Mouse (Mus musculus) urinary bladder, adult 2 months (tissue): Measurements from ENCODE around the gene Dusp5. TPM values are rescaled to one million over a fixed set of nuclear protein-coding genes. Genes with fewer than 3 reads are reported as not detected.
A peak's percentile ranks its signal among the peaks of the same experiment; 100 is the strongest.
"Not testable (repeated sequence)": the region's sequence is repeated elsewhere in the genome, so short reads cannot be mapped to it uniquely, and the experiment has no call there.

Experiments used
- DNase-seq: peaks from one replicate; pipeline ENCODE4 v3.0.0; 2022; ENCODE audit warnings: low spot score
- polyA plus RNA-seq: library from polyadenylated mRNA; depleted of rRNA; stranded (reverse); fragments of >200 nt; gene quantifications from 2 replicates; pipeline ENCODE4 v1.2.3, GENCODE M21; 2012; rRNA removed

The Dusp5 gene
- polyA plus RNA-seq = 5.6 and 7.3 TPM in 2 replicates

- DNase-seq = peak; percentile 92
These were observed at the start of gene Dusp5 for GRCm38 (mm10) chr19:53528752-53529454. Gene Dusp5, plus strand, starts transcription at chr19:53529109.

GRCm38 (mm10) chr19:53479590-53479989 is 49.3 kb upstream of the Dusp5 start:
- DNase-seq = no peak

- no peak for DNase-seq
These were observed 46.8 kb upstream of the Dusp5 start for GRCm38 (mm10) chr19:53482093-53482492.

GRCm38 (mm10) chr19:53482527-53482926 is 46.4 kb upstream of the Dusp5 start:
- no peak for DNase-seq

- DNase-seq = no peak
These were observed 44.9 kb upstream of the Dusp5 start for GRCm38 (mm10) chr19:53483984-53484383.

GRCm38 (mm10) chr19:53484918-53485317 is 44.0 kb upstream of the Dusp5 start:
- no peak for DNase-seq

GRCm38 (mm10) chr19:53489187-53489586 is 39.7 kb upstream of the Dusp5 start:
- DNase-seq = no peak

- DNase-seq = no peak
These were observed 39.0 kb upstream of the Dusp5 start for GRCm38 (mm10) chr19:53489910-53490309.

DNA sequence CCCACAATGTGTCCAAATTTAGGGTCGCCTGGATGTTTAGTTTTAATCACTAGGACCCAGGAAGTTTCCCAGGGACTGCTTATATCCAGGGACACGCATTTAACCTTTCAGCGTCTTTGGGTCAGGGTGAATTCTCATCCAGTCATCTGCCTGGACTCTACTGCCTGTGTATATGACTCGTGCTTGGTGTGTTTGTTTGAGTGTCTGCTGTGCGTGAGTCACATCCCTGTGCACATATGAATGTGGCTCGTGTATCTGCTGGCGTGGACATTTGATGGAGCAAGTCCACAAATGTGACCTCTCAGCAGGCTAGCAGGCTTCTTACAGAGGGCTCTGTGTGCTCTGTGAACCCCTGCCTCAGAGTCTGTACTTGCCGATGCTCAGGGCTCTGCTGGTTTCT is 38.0 kb upstream of the Dusp5 start:
- DNase-seq = no peak

GRCm38 (mm10) chr19:53492528-53492927 is 36.4 kb upstream of the Dusp5 start:
- DNase-seq = no peak

GRCm38 (mm10) chr19:53493866-53494265 is 35.0 kb upstream of the Dusp5 start:
- DNase-seq = no peak

GRCm38 (mm10) chr19:53497910-53498309 is 31.0 kb upstream of the Dusp5 start:
- no peak for DNase-seq

DNA sequence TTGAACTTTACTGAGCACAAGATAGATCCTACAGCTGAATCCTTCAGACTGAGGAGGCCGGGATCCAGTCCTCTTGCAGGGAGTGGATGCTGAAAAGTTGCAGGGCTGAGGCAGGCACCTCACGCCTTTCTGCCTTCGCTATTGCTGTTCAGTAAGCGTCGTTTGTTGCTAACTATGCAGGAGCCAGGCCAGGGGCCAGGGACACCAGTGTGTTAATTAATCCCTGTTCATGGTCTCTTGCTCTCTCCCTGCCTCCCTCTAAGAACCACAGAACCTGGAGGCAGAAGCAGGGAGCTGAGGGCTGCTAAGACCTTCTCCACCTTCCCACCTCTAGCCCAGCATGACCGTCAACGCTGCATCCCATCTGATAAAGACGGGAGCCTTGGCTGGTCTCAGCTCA is 29.9 kb upstream of the Dusp5 start:
- DNase-seq = no peak

DNA sequence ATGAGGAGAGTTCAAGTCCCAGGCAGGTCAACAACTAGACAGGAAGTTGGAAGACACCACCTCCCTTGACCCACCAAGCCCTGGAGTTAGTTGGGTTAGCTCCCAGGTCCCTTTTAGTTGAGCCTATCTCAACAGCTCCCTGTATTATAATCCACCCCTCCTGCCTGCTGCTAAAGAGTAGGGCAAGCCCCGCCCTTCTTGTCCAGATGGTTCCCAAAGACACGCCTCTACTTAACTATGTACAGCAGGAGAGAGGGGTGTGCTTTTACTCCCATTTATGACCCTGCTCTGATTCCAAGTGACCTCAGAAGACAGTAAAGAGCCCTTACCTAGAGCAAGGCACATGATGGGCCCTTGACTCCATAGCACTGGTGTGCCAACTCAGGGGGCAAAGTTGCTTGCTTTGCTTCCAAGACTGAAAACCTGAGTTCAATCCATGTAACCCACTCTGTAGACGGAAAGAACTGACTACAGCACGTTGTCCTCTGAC is 29.4 kb upstream of the Dusp5 start:
- no peak for DNase-seq

DNA sequence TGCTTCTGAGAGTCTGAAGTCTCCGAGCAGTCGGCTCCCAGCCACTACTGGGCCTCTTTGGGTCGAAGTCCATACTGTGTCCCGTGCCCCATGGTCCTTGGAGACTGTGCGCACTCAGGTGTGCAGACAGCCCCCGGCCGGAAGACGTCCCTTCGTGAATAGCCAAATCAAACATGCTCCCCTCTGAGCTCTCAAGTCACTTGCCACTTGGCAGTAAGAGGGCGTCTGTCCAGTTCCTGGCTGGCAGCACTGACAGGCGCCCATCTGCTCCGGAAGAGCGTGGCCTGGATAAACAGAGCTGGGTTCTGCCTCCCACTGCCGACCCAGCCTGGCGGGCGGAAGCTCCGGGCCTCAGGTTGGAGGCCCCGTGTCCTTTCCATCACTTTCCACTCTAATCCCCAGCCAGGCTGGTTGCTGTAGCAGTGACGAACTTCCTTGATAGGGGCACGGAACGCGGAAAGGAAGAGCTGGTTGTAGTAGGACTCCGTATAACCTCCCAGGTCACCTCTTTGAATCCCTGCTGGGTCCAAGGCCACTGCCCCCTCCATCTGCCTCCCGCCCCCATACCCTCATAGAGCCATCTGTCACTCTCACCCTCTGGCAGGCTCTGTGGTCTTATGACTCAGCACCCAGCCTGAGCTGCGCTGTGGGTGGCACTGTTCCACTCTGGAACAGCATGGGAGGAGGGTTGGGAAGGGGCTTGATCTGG is 28.5 kb upstream of the Dusp5 start:
- DNase-seq = no peak

DNA sequence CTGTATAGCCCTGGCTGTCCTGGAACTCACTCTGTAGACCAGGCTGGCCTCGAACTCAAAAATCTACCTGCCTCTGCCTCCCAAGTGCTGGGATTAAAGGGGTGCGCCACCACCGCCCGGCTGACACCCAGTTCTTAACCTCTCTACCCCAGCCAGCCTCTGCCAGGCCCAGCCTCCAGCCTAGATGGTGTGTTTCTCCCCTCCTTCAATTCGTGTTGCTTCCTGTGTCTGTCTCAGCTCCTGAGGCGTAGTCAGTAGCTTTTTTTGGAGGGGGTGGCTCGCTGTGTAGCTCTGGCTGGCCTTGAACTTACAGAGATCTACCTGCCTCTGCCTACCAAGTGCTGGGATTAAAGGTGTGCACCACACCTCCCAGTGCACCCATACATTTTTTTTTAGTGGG is 27.7 kb upstream of the Dusp5 start:
- DNase-seq = not testable (repeated sequence)

DNA sequence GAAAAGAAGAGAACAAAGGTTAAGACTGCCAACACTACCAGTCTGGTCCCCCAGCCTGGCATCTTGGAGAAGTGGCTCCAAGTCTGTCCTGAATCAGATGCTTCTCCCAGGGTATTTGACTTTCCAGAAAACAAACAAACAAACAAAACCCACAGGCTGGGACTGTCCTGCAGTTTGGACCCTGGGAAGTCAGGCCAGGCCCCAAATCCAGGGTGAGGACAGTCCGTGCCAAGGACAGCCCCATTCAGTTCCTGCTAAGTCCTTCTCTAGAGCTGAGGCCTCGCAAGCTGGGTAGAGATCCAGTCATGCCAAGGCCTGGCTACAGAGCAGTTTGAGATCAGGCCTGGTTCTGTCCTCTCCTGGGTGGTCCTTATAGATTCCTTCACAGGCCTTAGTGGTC is 27.1 kb upstream of the Dusp5 start:
- no peak for DNase-seq

- no peak for DNase-seq
These were observed 26.0 kb upstream of the Dusp5 start for GRCm38 (mm10) chr19:53502891-53503371.

DNA sequence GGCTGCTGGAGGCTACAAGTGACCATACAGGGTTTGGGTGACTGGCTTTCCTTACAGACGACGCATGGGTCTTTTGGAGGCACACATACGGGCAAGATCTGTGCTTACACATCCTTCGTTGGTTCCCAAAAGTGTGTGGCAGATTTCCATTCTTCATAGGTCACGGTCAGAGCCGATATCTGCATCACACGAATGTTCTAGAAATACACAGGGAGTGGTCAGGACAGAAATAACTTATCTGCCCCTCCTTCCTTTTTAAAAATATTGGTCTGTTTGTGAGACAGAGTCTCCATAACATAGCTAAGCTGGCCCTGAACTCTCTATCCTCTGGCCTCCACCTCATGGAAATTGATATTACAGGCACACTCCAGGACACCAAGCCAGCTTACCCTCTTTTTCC is 24.7 kb upstream of the Dusp5 start:
- no peak for DNase-seq

DNA sequence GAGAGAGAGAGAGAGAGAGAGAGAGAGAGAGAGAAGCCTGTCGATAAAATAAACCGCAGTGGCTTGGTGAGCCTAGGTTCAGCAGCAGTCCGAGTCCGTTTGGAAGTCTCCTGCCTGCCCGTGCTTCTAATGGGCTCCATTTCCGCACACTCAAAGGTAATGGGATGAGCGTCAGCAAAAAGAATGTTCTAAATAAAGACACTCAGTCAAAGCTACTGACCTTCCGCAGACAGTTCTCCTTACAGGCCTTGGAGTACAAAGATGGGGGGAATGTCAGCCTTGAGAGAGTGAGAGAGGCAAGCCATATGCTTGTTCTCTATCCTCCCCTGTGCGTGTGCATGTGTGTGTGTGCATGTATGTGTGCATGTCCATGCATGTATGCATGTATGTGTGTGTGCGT is 23.2 kb upstream of the Dusp5 start:
- DNase-seq = no peak

- DNase-seq = no peak
These were observed 21.4 kb upstream of the Dusp5 start for GRCm38 (mm10) chr19:53507497-53507896.

DNA sequence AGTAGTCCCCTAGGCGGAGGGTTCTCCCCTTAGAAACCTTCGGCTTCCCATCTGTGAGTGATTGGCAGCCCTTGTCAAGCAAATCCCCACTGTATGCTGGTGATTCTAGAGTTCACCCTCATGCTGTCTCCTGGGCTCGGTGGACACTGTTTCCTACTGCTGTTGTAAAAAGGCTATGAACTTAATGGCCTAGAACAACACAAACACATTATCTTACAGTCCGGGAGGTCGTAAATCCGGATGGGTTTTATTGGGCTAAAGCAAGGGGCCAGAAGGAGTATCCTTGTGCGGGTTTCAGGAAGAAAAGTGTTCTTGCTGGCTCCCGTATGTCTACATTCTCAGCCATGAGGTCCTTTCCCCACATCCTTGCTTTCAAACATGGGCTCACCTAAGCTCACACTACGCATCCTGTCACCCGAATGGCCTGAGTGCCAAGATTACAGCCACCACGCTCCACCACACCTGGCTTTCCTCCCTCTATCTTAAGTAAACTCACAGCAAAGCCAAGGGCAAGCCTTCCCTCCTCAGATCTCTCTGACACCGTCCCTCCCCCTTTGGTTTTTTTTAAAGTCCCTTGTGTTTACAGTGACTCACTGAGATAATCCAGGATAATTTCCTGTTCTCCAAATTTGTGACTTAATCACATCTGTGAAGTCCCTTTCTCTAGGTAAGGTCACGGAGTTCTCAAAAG is 17.5 kb upstream of the Dusp5 start:
- DNase-seq = no peak
